Mouse (Mus musculus): ENCODE measurements around the gene Tmsb4x.

- no peak for TF ChIP-seq CTCF (IDR thresholded peaks at IDR 0.05; ENCODE audit: control insufficient read depth, insufficient read depth, insufficient read length)
- no peak for TF ChIP-seq MAX (IDR thresholded peaks at IDR 0.05)
These were observed 18.0 kb upstream of the Tmsb4x start for GRCm38 (mm10) chrX:167227138-167227537.

Measured in C2C12 (cell line).